Mouse (Mus musculus): ENCODE data around the gene BC049715.

GRCm38 (mm10) chr6:136795110-136795509, 32.3 kb upstream of the BC049715 start:
- no peak for TF ChIP-seq CTCF (IDR thresholded peaks at IDR 0.05; ENCODE audit: extremely low read depth, insufficient read length, insufficient replicate concordance, low read depth, low read length)
- no peak for TF ChIP-seq POLR2A (IDR thresholded peaks at IDR 0.05; ENCODE audit: low read depth, low read length)
